10 mouse cellular contexts compared by ENCODE assay signal in the genomic region with DNA sequence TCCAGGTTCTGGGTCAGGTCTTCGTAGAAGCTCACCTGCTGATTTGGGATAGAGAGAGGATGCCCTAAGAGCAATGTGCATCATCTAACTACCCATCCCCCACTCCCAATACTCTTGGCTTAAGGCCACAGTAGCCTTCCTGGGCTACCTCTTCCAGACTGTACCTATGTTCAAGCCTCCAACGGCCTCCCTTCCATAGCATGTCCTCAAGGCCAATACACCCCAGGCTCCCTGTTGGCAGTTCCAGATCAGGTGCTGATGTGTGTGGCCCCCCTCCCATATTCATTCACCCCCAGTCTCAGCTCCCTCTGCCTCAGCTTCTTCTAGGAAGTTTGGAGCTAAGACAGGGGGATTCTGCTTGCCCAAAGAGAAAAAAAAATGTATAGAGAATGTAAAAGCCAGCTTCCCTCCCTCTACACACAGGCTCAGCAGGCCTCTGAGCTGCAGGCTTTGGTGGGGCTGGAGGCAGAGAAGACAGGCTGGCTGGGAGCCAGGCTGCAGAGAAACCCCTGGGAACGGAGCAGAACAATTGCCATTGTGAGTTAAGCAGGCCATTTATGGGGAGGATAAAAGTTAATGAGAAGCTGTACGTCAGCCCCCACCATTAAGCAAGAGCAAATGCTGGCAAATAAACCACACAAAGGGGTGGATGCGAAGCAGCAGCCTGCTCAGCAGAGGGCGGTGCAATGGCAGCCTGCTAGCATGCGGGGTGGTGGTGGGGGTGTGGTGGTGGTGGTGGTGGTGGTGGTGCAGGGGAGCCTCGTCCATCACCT. TPM values are rescaled to one million over a fixed set of nuclear protein-coding genes. Genes with fewer than 3 reads are reported as not detected.
DNase-seq lines count a peak whose midpoint lies in the region; ATAC-seq lines count a peak whose summit lies in the region.
"Had no signal": no experiment of that assay in that cellular context is flagged by ENCODE, and none has a peak within 500 bp of the region (broad histone marks: within the 10 kb centered on the region; RNA-seq: fewer than 3 reads in every experiment).

No protein-coding gene starts in this region.

- no peak overlapping the region for H3K9ac ChIP-seq in forebrain, embryonic 15.5 days (replicated peaks)
- peak overlapping the region; percentile 45 for H3K9ac ChIP-seq in midbrain, embryonic 11.5 days (ENCODE audit: low read length)
- no peak overlapping the region for H3K9ac ChIP-seq in liver, embryonic 12.5 days

- no peaks in the 10 kb centered on the region for H3K36me3 ChIP-seq in forebrain, embryonic 15.5 days
- no peaks in the 10 kb centered on the region for H3K36me3 ChIP-seq in midbrain, embryonic 11.5 days (ENCODE audit: control insufficient read depth, insufficient read depth, low read length)
- H3K36me3 ChIP-seq in liver, embryonic 12.5 days: no peaks in the 10 kb centered on the region

- no peak overlapping the region for H3K4me3 ChIP-seq in forebrain, embryonic 15.5 days
- no peak overlapping the region for H3K4me3 ChIP-seq in midbrain, embryonic 11.5 days (ENCODE audit: low read depth, low read length)
- no peak overlapping the region for H3K4me3 ChIP-seq in liver, embryonic 12.5 days
- H3K4me3 ChIP-seq: erythroblast, embryonic 14.5 days had no signal

- peak; percentile 4 for DNase-seq in heart, adult 8-10 months (ENCODE audit: low spot score)
- no peak for DNase-seq in heart, postnatal 25 days (ENCODE audit: low spot score)
- peak; percentile 43 for DNase-seq in MN1 (ENCODE audit: low spot score)
- DNase-seq in midbrain, embryonic 11.5 days (ENCODE audit: low spot score, missing footprints): no peak
- DNase-seq in urinary bladder, postnatal 4 days (ENCODE audit: low spot score in 2 of 2): no peak
- no peak for DNase-seq in spleen, adult 12 weeks (ENCODE audit: low spot score)
- DNase-seq: kidney, adult 8-10 months had no signal

- no peak overlapping the region for H3K4me2 ChIP-seq in forebrain, embryonic 15.5 days (replicated peaks)
- H3K4me2 ChIP-seq in midbrain, embryonic 11.5 days: no peak overlapping the region
- no peak overlapping the region for H3K4me2 ChIP-seq in liver, embryonic 12.5 days

- peak; percentile 85 for ATAC-seq in forebrain, embryonic 15.5 days (replicated peaks)
- peak; percentile 89 for ATAC-seq in midbrain, embryonic 11.5 days (ENCODE audit: low FRiP score)
- no peak for ATAC-seq in liver, embryonic 12.5 days

- H3K27ac ChIP-seq in forebrain, embryonic 15.5 days (replicated peaks): peak overlapping the region; percentile 75
- H3K27ac ChIP-seq in midbrain, embryonic 11.5 days (ENCODE audit: low read depth, low read length): peak overlapping the region; percentile 80
- no peak overlapping the region for H3K27ac ChIP-seq in liver, embryonic 12.5 days

- H3K4me1 ChIP-seq in forebrain, embryonic 15.5 days: peaks cover 59% of the 10 kb centered on the region
- H3K4me1 ChIP-seq in midbrain, embryonic 11.5 days (ENCODE audit: control insufficient read depth, insufficient read depth, low read length): peaks cover 35% of the 10 kb centered on the region
- H3K4me1 ChIP-seq in liver, embryonic 12.5 days: no peaks in the 10 kb centered on the region

- no peaks in the 10 kb centered on the region for H3K9me3 ChIP-seq in forebrain, embryonic 15.5 days
- no peaks in the 10 kb centered on the region for H3K9me3 ChIP-seq in midbrain, embryonic 11.5 days (ENCODE audit: control insufficient read depth, low read length)
- H3K9me3 ChIP-seq in liver, embryonic 12.5 days (replicated peaks): no peaks in the 10 kb centered on the region

- intact Hi-C loops in heart, postnatal 25 days (cut with DNase I): no loop called here

- 7% methylated on average over 8 of the region's 8 CpGs for WGBS in forebrain, embryonic 15.5 days
- WGBS in midbrain, embryonic 11.5 days: 19% methylated on average over 8 of the region's 8 CpGs
- WGBS in liver, embryonic 12.5 days (ENCODE audit: insufficient replicate concordance): 34% methylated on average over 8 of the region's 8 CpGs

- H3K27me3 ChIP-seq in forebrain, embryonic 15.5 days: no peaks in the 10 kb centered on the region
- no peaks in the 10 kb centered on the region for H3K27me3 ChIP-seq in midbrain, embryonic 11.5 days (ENCODE audit: control insufficient read depth, insufficient read depth, low read length)
- H3K27me3 ChIP-seq in liver, embryonic 12.5 days (replicated peaks): no peaks in the 10 kb centered on the region; the same call in 1 of the 2 replicates

RNA-seq across cellular contexts. Expression of gene Cacng4, which starts 31.5 kb away (rescaled TPM):
- total RNA-seq in heart, adult 8-10 months (2022): not detected
- under 1 TPM in 1 of 2 experiments, not detected in 1; 0.16 TPM for total RNA-seq in heart, postnatal 25 days (2021)
- 37.8 and 40.6 TPM in 2 replicates for polyA plus RNA-seq in forebrain, embryonic 15.5 days (2015; fragmentation: Nextera tagmentation; extraction: Ambion mirVana)
- polyA plus RNA-seq in midbrain, embryonic 11.5 days (2014; fragmentation: Nextera tagmentation; extraction: Ambion mirVana): 23.0 and 25.6 TPM in 2 replicates
- polyA plus RNA-seq in liver, embryonic 12.5 days (2016; fragmentation: Nextera tagmentation; extraction: Ambion mirVana): 0.61 and 0.68 TPM in 2 replicates
- polyA plus RNA-seq: erythroblast, embryonic 14.5 days had no signal

RNA-seq across cellular contexts. Expression of gene Cacng1, which starts 46.6 kb away (rescaled TPM):
- total RNA-seq in heart, adult 8-10 months (2022): under 1 TPM in 1 of 4 experiments, not detected in 3; 0.31 TPM
- not detected for total RNA-seq in heart, postnatal 25 days (2021)
- polyA plus RNA-seq in forebrain, embryonic 15.5 days (2015; fragmentation: Nextera tagmentation; extraction: Ambion mirVana): 0.27 and 0.34 TPM in 2 replicates
- polyA plus RNA-seq in midbrain, embryonic 11.5 days (2014; fragmentation: Nextera tagmentation; extraction: Ambion mirVana): 0.25 TPM in 1 of 2 replicates, not detected in the other
- 0.14 TPM in 1 of 2 replicates, not detected in the other for polyA plus RNA-seq in liver, embryonic 12.5 days (2016; fragmentation: Nextera tagmentation; extraction: Ambion mirVana)
- polyA plus RNA-seq: erythroblast, embryonic 14.5 days had no signal

Comparison
In these comparisons a context has a peak if more than half of its experiments do, and no peak if none do; other contexts are left out.
1. DNase-seq: peak in heart, adult 8-10 months (single experiment) and MN1 (single experiment); none in heart, postnatal 25 days (single experiment), midbrain, embryonic 11.5 days (single experiment), urinary bladder, postnatal 4 days (0 of 2) and spleen, adult 12 weeks (single experiment).
2. RNA of gene Cacng4, which starts 31.5 kb away (polyA plus RNA-seq): 37.8 to 40.6 TPM in forebrain, embryonic 15.5 days and 23.0 to 25.6 TPM in midbrain, embryonic 11.5 days; 0.61 to 0.68 TPM in liver, embryonic 12.5 days; every median in the first group is over 10 times any median in the second.